Mouse (Mus musculus) heart, adult 2 months (tissue): ENCODE data around the gene Slc35a3. TPM values are rescaled to one million over a fixed set of nuclear protein-coding genes. Genes with fewer than 3 reads are reported as not detected.

Source experiments
- DNase-seq, 2 experiments: peaks; one replicate each; pipeline ENCODE4 v3.0.0; 2021
- H3K27ac ChIP-seq: fragments of 200-600 bp; 2 replicates; pipeline ENCODE4 v1.8.1; 2022
- H3K27me3 ChIP-seq: fragments of 200-500 bp; 2 replicates; pipeline ENCODE4 v1.6.1; 2012; ENCODE audit warnings: mild to moderate bottlenecking, low read length, inconsistent platforms, mixed read lengths; ENCODE audit not compliant: control insufficient read depth, insufficient read depth
- H3K36me3 ChIP-seq: fragments of 200-500 bp; 2 replicates; pipeline ENCODE4 v1.6.1; 2012; ENCODE audit warnings: low read length, inconsistent platforms; ENCODE audit not compliant: control insufficient read depth, insufficient read depth
- H3K4me1 ChIP-seq: fragments of 200-500 bp; 2 replicates; pipeline ENCODE4 v1.6.1; 2011; ENCODE audit warnings: low read length; ENCODE audit not compliant: control insufficient read depth, insufficient read depth
- H3K4me3 ChIP-seq: fragments of 200-600 bp; 2 replicates; pipeline ENCODE4 v1.8.1; 2022
- H3K79me2 ChIP-seq: fragments of 200-500 bp; replicated peaks from 2 replicates; pipeline ENCODE4 v1.6.1; 2012; ENCODE audit warnings: mild to moderate bottlenecking, inconsistent platforms, low read length, moderate library complexity, mixed read lengths; ENCODE audit not compliant: control insufficient read depth, insufficient read depth
- H3K9ac ChIP-seq: fragments of 200-500 bp; 2 replicates; pipeline ENCODE4 v1.6.1; 2012; ENCODE audit warnings: low read depth, mild to moderate bottlenecking, control low read depth, inconsistent platforms, low read length, mixed read lengths
- CTCF ChIP-seq: fragments of 200-600 bp; IDR thresholded peaks from 2 replicates; pipeline ENCODE4 v1.8.1; 2022; ENCODE audit warnings: antibody characterized with exemption, mild to moderate bottlenecking, moderate library complexity
- EP300 ChIP-seq: fragments of 200-500 bp; IDR thresholded peaks from 2 replicates; pipeline ENCODE4 v1.6.1; 2011; ENCODE audit warnings: low read depth, low read length, control low read depth; ENCODE audit not compliant: insufficient read depth
- POLR2A ChIP-seq: fragments of 200-500 bp; IDR thresholded peaks from 2 replicates; pipeline ENCODE4 v1.6.1; 2011; ENCODE audit warnings: mild to moderate bottlenecking, low read depth, low read length, control low read depth; ENCODE audit not compliant: insufficient read depth
- WGBS: fragments of 180-500 bp; shearing (Covaris S2); methylation state at CpG from one replicate; pipeline ENCODE4 v1.1.7; 2018; 5-methylcytosine and 5-hydroxymethylcytosine counted together
- intact Hi-C: fragments of 180-260 bp; cut with DNase I; formaldehyde crosslinking; loops from one replicate; pipeline ENCODE4 v1.15.1; 2025
- polyA plus RNA-seq: library from polyadenylated mRNA; depleted of rRNA; stranded (reverse); fragments of >200 nt; gene quantifications from 2 replicates; pipeline ENCODE4 v1.2.3, GENCODE M21; 2012; rRNA removed
- total RNA-seq, 2 experiments: library from RNA; stranded (reverse); gene quantifications; 2 replicates each; pipeline ENCODE4 v1.2.3; 2021

Slc35a3 gene
- total and polyA plus RNA-seq, 3 experiments, result 5.7 to 11.2 (median 10.7) TPM

DNA sequence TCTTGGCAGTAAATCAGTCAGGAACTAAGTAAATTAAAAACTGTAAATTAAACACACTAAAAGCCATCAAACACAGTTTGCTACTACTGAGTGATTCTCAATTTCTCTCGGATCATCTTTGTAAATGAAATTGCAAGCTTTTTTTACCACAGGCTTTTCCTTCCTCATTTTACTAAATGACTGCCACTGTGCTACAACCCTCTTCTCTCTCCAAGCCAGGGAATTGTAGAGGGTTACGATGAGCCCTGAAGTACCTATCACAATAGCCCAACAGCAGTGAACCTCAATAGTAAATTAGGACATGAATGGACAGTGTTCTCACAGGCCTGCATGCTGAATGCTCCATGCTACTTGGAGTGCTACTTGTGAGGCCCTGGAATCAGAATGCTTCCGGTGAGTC lies 78.5 kb downstream of the Slc35a3 start:
- H3K27me3 ChIP-seq, result no peaks in the 10 kb centered on the region
- H3K4me3 ChIP-seq, result no peak overlapping the region
- DNase-seq, result no peak
- intact Hi-C loops, result no loop called here
- H3K27ac ChIP-seq, result no peak overlapping the region
- peaks cover 6% of the 10 kb centered on the region for H3K4me1 ChIP-seq
- H3K79me2 ChIP-seq, result no peaks in the 10 kb centered on the region
- H3K9ac ChIP-seq, result no peak overlapping the region
- 89% methylated on average over 3 of the region's 3 CpGs for WGBS
- TF ChIP-seq CTCF (no peak), EP300 (no peak), POLR2A (no peak)
- peaks cover 15% of the 10 kb centered on the region for H3K36me3 ChIP-seq

DNA sequence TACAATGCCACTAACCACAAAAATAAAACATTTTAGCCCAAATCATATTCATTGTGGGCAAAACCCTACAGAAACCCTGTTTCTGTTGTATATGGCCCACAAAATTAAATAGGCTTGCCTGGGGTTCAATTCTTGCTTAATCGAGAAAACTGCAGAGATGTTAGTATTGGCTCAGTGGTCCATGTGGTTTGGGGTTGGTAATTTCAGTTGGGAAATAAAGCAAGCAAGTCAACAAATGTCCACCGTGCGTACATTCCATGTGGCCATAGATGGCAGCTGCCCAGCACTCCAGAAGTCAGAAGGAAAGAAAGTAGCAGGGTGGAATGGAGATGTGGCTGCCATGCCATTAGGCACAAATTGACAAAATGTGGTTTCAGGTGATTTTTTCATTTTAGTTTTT lies 79.7 kb downstream of the Slc35a3 start:
- WGBS, result 92% methylated on average over 3 of the region's 3 CpGs
- TF ChIP-seq POLR2A, result no peak
- TF ChIP-seq EP300, result no peak
- TF ChIP-seq CTCF, result no peak
- no peak overlapping the region for H3K27ac ChIP-seq
- intact Hi-C loops, result no loop called here
- no peak overlapping the region for H3K4me3 ChIP-seq
- H3K4me1 ChIP-seq, result peaks cover 4% of the 10 kb centered on the region
- no peaks in the 10 kb centered on the region for H3K79me2 ChIP-seq
- H3K27me3 ChIP-seq, result no peaks in the 10 kb centered on the region
- no peak for DNase-seq
- H3K9ac ChIP-seq, result no peak overlapping the region
- H3K36me3 ChIP-seq, result peaks cover 10% of the 10 kb centered on the region

DNA sequence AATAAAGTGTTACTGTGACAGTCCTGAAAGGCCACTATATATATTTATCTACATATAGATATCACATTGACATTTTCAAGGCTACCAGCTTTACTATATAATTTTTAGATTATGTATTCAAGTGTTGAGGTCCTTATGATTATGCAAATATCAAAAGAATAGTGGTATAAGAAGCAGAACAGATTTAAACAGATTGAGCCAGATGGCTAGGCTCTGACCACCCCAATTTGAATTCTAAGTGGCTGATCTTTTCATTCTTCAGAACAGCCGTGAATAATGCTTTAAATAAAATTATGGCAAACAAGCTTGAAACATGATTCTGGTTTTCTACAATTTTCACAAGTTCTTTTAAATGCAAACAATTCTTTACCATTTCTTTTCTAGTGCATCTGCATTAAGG lies 81.2 kb downstream of the Slc35a3 start:
- H3K4me3 ChIP-seq, result no peak overlapping the region
- WGBS, result 63% methylated on average over 1 of the region's 1 CpGs
- no peaks in the 10 kb centered on the region for H3K27me3 ChIP-seq
- peaks cover 8% of the 10 kb centered on the region for H3K36me3 ChIP-seq
- intact Hi-C loops, result no loop called here
- H3K27ac ChIP-seq, result no peak overlapping the region
- no peak overlapping the region for H3K9ac ChIP-seq
- H3K4me1 ChIP-seq, result peaks cover 4% of the 10 kb centered on the region
- DNase-seq, result no peak
- TF ChIP-seq POLR2A (no peak), EP300 (no peak), CTCF (no peak)
- no peaks in the 10 kb centered on the region for H3K79me2 ChIP-seq

DNA sequence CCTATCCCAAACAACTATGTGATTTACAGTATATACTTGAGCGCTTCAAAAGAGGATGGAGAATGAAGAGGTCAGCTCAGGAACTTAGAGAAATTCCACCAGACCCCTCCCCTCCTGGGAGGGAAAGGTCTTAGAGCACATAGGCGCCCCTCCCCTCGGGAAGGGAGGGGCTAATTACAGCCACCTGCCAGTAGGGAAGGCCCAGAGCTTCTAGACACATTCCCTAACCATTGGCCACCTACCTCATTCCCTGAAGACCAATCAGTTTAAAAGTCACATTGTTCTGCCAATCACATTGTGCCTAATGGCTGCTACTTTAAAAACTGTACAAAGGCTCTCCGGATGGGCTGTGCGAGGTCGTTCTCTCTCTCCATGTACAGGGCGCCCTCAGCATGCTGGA lies 90.0 kb downstream of the Slc35a3 start:
- no peaks in the 10 kb centered on the region for H3K27me3 ChIP-seq
- DNase-seq, result no peak
- no peak overlapping the region for H3K27ac ChIP-seq
- H3K4me3 ChIP-seq, result no peak overlapping the region
- TF ChIP-seq EP300 (no peak), CTCF (no peak), POLR2A (no peak)
- H3K9ac ChIP-seq, result no peak overlapping the region
- 95% methylated on average over 7 of the region's 7 CpGs for WGBS
- H3K79me2 ChIP-seq, result no peaks in the 10 kb centered on the region
- no peaks in the 10 kb centered on the region for H3K36me3 ChIP-seq
- H3K4me1 ChIP-seq, result no peaks in the 10 kb centered on the region
- intact Hi-C loops, result no loop called here

DNA sequence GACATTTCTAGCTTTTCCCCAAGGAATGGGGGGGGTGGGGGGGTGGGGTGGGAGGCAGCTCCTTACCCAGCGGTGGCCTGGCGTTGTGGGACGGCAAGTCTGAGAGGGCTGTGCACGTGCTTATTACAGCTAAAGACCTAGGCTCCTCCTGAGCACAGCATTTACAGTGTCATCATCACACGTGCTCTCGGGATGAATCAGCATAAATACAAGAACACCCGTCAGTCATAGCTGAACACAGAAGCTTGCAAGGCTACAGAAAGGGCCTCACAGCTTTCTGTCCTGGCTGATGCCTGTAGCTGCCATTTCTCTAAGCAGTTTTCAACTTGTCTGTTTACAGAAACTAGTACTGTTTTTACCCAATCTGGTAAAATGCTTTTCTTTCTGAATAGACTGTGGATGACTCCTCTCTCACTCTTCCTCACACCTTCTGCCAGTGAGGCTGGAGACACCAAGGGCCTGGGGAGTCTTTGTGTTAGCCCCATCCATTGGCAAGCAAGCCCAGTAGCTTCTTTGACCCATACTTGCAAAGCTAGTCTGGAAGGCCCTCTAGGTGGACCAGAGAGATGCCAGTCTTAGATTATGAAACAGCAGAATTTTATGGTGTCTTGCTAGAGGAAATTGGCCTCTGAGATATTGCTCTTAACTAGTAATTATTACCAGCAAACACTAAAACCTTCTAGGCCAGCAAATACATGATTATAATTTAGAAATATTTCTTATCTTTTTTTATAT lies 91.8 kb downstream of the Slc35a3 start:
- intact Hi-C loops, result no loop called here
- DNase-seq, result no peak
- H3K9ac ChIP-seq, result no peak overlapping the region
- no peaks in the 10 kb centered on the region for H3K79me2 ChIP-seq
- no peaks in the 10 kb centered on the region for H3K4me1 ChIP-seq
- no peaks in the 10 kb centered on the region for H3K27me3 ChIP-seq
- H3K4me3 ChIP-seq, result no peak overlapping the region
- H3K36me3 ChIP-seq, result no peaks in the 10 kb centered on the region
- WGBS, result 88% methylated on average over 7 of the region's 7 CpGs
- H3K27ac ChIP-seq, result no peak overlapping the region
- TF ChIP-seq EP300 (no peak), POLR2A (no peak), CTCF (no peak)

Other genes with a start within 250 kb of the Slc35a3 start
- 10 to 100 TPM; 18.7 to 21.3 TPM for gene Rtca, start 204.6 kb downstream of the Slc35a3 start, total RNA-seq
- gene Rtca, start 204.6 kb downstream of the Slc35a3 start, polyA plus RNA-seq, result 13.6 and 22.0 TPM in 2 replicates
- gene Dbt, start 199.8 kb downstream of the Slc35a3 start, total RNA-seq, result 10 to 100 TPM; 54.1 to 76.7 TPM
- 24.1 and 53.9 TPM in 2 replicates for gene Dbt, start 199.8 kb downstream of the Slc35a3 start, polyA plus RNA-seq
- 10 to 100 TPM; 64.4 to 69.5 TPM for gene Lrrc39, start 149.9 kb downstream of the Slc35a3 start, total RNA-seq
- gene Lrrc39, start 149.9 kb downstream of the Slc35a3 start, polyA plus RNA-seq, result 39.3 and 94.6 TPM in 2 replicates
- 1 to 10 TPM; 2.0 TPM for gene Sass6, start 117.8 kb downstream of the Slc35a3 start, total RNA-seq
- 0.76 and 1.4 TPM in 2 replicates for gene Sass6, start 117.8 kb downstream of the Slc35a3 start, polyA plus RNA-seq
- 1 to 10 TPM; 5.4 to 5.5 TPM for gene Trmt13, start 98.2 kb downstream of the Slc35a3 start, total RNA-seq
- 3.6 and 7.3 TPM in 2 replicates for gene Trmt13, start 98.2 kb downstream of the Slc35a3 start, polyA plus RNA-seq
- 10 to 100 TPM; 17.5 to 19.5 TPM for gene Mfsd14a, start 50.2 kb downstream of the Slc35a3 start, total RNA-seq
- 12.0 and 23.5 TPM in 2 replicates for gene Mfsd14a, start 50.2 kb downstream of the Slc35a3 start, polyA plus RNA-seq
- 1 to 10 TPM in 1 of 2 experiments, under 1 TPM in 1; 0.78 to 1.5 TPM for gene Gm43191, start 31.6 kb downstream of the Slc35a3 start, total RNA-seq
- gene Gm43191, start 31.6 kb downstream of the Slc35a3 start, polyA plus RNA-seq, result not detected in 2 replicates
- 100 to 1,000 TPM; 173 to 200 TPM for gene Agl, start 95.3 kb upstream of the Slc35a3 start, total RNA-seq
- gene Agl, start 95.3 kb upstream of the Slc35a3 start, polyA plus RNA-seq, result 41.1 and 99.5 TPM in 2 replicates
- gene Frrs1, start 146.6 kb upstream of the Slc35a3 start, total RNA-seq, result 1 to 10 TPM; 2.4 to 3.2 TPM
- gene Frrs1, start 146.6 kb upstream of the Slc35a3 start, polyA plus RNA-seq, result 3.6 TPM in 2 replicates